Mouse (Mus musculus) CH12.LX (cell line): ENCODE data around the gene Pcdh15.

Source experiments
- BHLHE40 ChIP-seq: IDR thresholded peaks from 2 replicates; pipeline ENCODE4 v1.6.1; 2011; ENCODE audit warnings: mild to moderate bottlenecking, low read depth, low read length, improper control_type of control experiment
- CTCF ChIP-seq, 2 experiments: IDR thresholded peaks in 1 of 2; conservative IDR thresholded peaks in 1 of 2; 2 replicates each; pipeline ENCODE4 v1.5.1; 2011 to 2012; ENCODE audit warnings: low read depth in 2 of 2, low read length in 2 of 2, improper control_type of control experiment in 1 of 2, inconsistent platforms in 1 of 2, mild to moderate bottlenecking in 1 of 2, moderate library complexity in 1 of 2
- EP300 ChIP-seq: IDR thresholded peaks from 2 replicates; pipeline ENCODE4 v1.6.1; 2011; ENCODE audit warnings: low read length, improper control_type of control experiment
- MAX ChIP-seq: IDR thresholded peaks from 2 replicates; pipeline ENCODE4 v1.6.1; 2011; ENCODE audit warnings: low read length, improper control_type of control experiment
- MEF2A ChIP-seq: IDR thresholded peaks from 2 replicates; pipeline ENCODE4 v1.6.1; 2014; ENCODE audit warnings: low read depth, mild to moderate bottlenecking, inconsistent platforms, low read length, improper control_type of control experiment, borderline replicate concordance
- POLR2A ChIP-seq: IDR thresholded peaks from 2 replicates; pipeline ENCODE4 v1.6.1; 2011; ENCODE audit warnings: low read depth, mild to moderate bottlenecking, improper control_type of control experiment, low read length
- USF2 ChIP-seq: conservative IDR thresholded peaks from 2 replicates; pipeline ENCODE4 v1.6.1; 2011; ENCODE audit warnings: low read depth, low read length, improper control_type of control experiment

DNA sequence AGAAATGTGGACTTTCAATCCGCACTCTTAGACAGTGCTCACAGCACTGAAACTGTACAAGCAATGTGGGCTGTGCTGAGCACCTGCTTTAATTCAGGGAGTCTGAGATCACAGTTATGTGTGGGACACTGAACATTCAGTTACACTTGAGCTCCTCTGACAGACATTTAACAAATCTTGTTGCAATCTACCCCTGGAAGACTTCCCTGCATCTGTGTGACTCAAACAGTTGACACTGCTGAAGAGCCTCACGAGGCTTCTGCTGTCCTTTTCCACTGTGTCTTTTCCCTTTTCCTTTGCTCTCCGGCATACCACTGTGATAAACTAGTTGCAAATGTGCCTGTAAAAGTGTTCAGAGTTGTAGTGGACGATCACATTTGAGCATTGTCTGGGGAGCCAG is 793.1 kb downstream of the Pcdh15 start:
- TF ChIP-seq USF2 (no peak), EP300 (no peak), POLR2A (no peak), CTCF (conservative IDR thresholded peaks at IDR 0.05 in 1 of 2, IDR thresholded peaks at IDR 0.05 in 1 of 2; ENCODE audit: low read depth in 2 of 2, low read length in 2 of 2) (no peak), MEF2A (no peak), BHLHE40 (no peak), MAX (no peak)
